Mouse (Mus musculus) C2C12 (cell line): Measurements from ENCODE around the gene 2810408A11Rik. TPM values are rescaled to one million over a fixed set of nuclear protein-coding genes. Genes with fewer than 3 reads are reported as not detected.

Source experiments
- H3K27me3 ChIP-seq: one replicate; pipeline ENCODE4 v1.6.1; 2011; ENCODE audit not compliant: control insufficient read depth, insufficient read depth, insufficient read length
- H3K36me3 ChIP-seq: one replicate; pipeline ENCODE4 v1.6.1; 2011; ENCODE audit not compliant: control insufficient read depth, insufficient read depth
- H3K4me3 ChIP-seq: one replicate; pipeline ENCODE4 v1.5.1; 2011; ENCODE audit warnings: mild to moderate bottlenecking, control low read depth; ENCODE audit not compliant: poor library complexity, insufficient read depth, severe bottlenecking
- H3K79me2 ChIP-seq: one replicate; pipeline ENCODE4 v1.6.1; 2011; ENCODE audit not compliant: control insufficient read depth, insufficient read depth
- H3K79me3 ChIP-seq: one replicate; pipeline ENCODE4 v1.6.1; 2011; ENCODE audit warnings: low read depth, control low read depth
- H3ac ChIP-seq: one replicate; pipeline ENCODE3; 2011; ENCODE audit warnings: low read depth; ENCODE audit not compliant: control insufficient read depth, insufficient read length
- CEBPB ChIP-seq: IDR thresholded peaks from one replicate; pipeline ENCODE4 v1.6.1; 2011; ENCODE audit warnings: low read depth, mild to moderate bottlenecking, control low read depth, moderate library complexity
- CTCF ChIP-seq: IDR thresholded peaks from one replicate; pipeline ENCODE4 v1.5.1; 2011; ENCODE audit not compliant: control insufficient read depth, insufficient read depth, insufficient read length
- FOSL1 ChIP-seq: IDR thresholded peaks from one replicate; pipeline ENCODE4 v1.8.0; 2011; ENCODE audit warnings: mild to moderate bottlenecking, low read length; ENCODE audit not compliant: poor library complexity, insufficient read depth, severe bottlenecking
- MAX ChIP-seq: IDR thresholded peaks from one replicate; pipeline ENCODE4 v1.6.1; 2011; ENCODE audit warnings: mild to moderate bottlenecking, control low read depth
- MYOD1 ChIP-seq: IDR thresholded peaks from one replicate; pipeline ENCODE4 v1.6.1; 2011; ENCODE audit warnings: low read depth; ENCODE audit not compliant: control insufficient read depth, insufficient read length
- MYOG ChIP-seq: IDR thresholded peaks from one replicate; pipeline ENCODE4 v1.6.1; 2011; ENCODE audit not compliant: control insufficient read depth, insufficient read length; ENCODE audit errors: extremely low read depth
- USF1 ChIP-seq: IDR thresholded peaks from one replicate; pipeline ENCODE4 v1.6.1; 2011; ENCODE audit warnings: low read depth, mild to moderate bottlenecking, control low read depth, moderate library complexity
- long read RNA-seq, 2 experiments: library from polyadenylated mRNA; unstranded; transcript quantifications; one replicate each; pipeline ENCODE4 v2.0.0; 2019 to 2020
- polyA plus RNA-seq: library from polyadenylated mRNA; unstranded; fragments of >200 nt; fragmentation: generic; extraction: Trizol; gene quantifications from one replicate; pipeline ENCODE4 v1.2.1, GENCODE M21; 2012; ENCODE audit warnings: missing spikeins

2810408A11Rik gene
- 2.4 TPM for polyA plus RNA-seq
- long read RNA-seq, experiment 1, partial matches to known transcripts, result 1 of 6 reads
- long read RNA-seq, experiment 1, other reads (novel, unspliced or antisense), result 4 of 6 reads
- long read RNA-seq, experiment 2, partial matches to known transcripts, result 0 of 12 reads
- long read RNA-seq, experiment 2, other reads (novel, unspliced or antisense), result 7 of 12 reads

DNA sequence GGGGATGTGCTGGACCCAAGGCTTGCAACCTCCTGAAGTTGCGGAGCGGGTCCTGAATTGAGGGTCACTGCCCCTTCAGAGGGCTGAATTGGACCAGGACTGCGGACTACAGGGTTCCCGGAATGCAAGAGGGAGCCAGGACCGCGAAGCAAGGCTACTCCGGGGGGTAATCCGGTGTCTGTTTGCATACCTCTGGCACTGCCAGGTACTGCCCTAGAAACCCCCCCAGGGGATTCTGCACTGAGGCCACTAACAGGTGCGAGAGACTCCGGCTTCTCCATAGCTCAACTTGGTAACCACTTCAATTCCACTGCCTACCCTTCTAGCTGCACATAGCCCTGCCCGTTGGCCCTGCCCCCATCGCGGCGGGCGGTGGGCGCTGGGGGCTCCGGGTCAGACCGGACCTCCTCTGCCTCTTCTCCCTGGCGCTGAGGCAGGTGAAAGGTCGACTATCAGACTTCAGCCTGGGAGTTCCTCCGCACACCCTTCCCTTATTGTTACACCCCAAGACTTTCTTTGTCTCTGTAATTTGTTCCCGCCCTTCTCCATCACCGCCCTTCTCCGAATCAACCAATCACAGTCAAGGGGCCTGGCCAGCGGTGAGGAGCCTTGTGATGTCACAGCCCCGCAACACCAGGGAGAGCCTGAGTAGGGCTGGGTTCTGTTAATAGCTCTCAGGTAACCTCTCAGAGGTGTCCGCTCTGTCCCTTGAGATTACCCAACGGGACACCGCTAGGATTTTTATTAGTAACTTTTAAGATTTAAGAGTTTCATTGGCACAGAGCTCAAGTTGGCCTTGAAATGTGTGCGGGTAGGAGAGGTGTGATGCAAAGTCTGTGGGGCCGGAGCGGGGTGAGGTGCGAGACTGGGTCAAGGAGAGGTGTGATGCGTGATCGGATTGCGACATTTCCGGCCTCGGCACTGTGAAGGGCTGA, at the start of gene 2810408A11Rik, which contains the start of gene Neurl4:
2810408A11Rik (minus strand) TSS at position 517 of the 935 bp plus-strand sequence.
Neurl4 (plus strand) TSS at position 602 of the 935 bp plus-strand sequence.
- Histone ChIP-seq H3K79me2 (peaks cover 33% of the 10 kb centered on the region), H3ac (peak within 1 kb of the TSS; percentile 96), H3K4me3 (peak within 1 kb of the TSS; percentile 93), H3K36me3 (peaks cover 20% of the 10 kb centered on the region), H3K79me3 (peaks cover 17% of the 10 kb centered on the region), H3K27me3 (no peaks in the 10 kb centered on the region)
- TF ChIP-seq CEBPB, result peak; percentile 80
- no peak for TF ChIP-seq USF1
- peak; percentile 6 for TF ChIP-seq MAX

- Histone ChIP-seq H3K79me3 (no peaks in the 10 kb centered on the region), H3K27me3 (no peaks in the 10 kb centered on the region), H3ac (peak overlapping the region; percentile 21), H3K36me3 (no peaks in the 10 kb centered on the region), H3K79me2 (no peaks in the 10 kb centered on the region), H3K4me3 (no peak overlapping the region)
- no peak for TF ChIP-seq MAX
- peak; percentile 67 for TF ChIP-seq MYOD1
- TF ChIP-seq FOSL1, result no peak
- TF ChIP-seq CTCF, result peak; percentile 65
- no peak for TF ChIP-seq CEBPB
- no peak for TF ChIP-seq USF1
- no peak for TF ChIP-seq MYOG
Measured at GRCm38 (mm10) chr11:69948763-69949150, 48.0 kb upstream of the 2810408A11Rik start.

GRCm38 (mm10) chr11:69948066-69948762, 47.4 kb upstream of the 2810408A11Rik start, which contains the start of gene Slc2a4:
Gene Slc2a4 (minus strand): TSS chr11:69948188.
- Histone ChIP-seq H3K36me3 (no peaks in the 10 kb centered on the region), H3ac (peak within 1 kb of the TSS; percentile 21), H3K79me3 (no peaks in the 10 kb centered on the region), H3K4me3 (no peak within 1 kb of the TSS), H3K79me2 (no peaks in the 10 kb centered on the region), H3K27me3 (peaks cover 1% of the 10 kb centered on the region)
- TF ChIP-seq MYOG (no peak), MAX (peak; percentile 48), MYOD1 (no peak), CTCF (no peak), USF1 (no peak), FOSL1 (no peak), CEBPB (no peak)

- peaks cover 8% of the 10 kb centered on the region for H3K27me3 ChIP-seq
- H3ac ChIP-seq, result no peak overlapping the region
- TF ChIP-seq MYOD1 (no peak), CEBPB (no peak), USF1 (no peak), FOSL1 (no peak), CTCF (no peak), MYOG (no peak), MAX (no peak)
- H3K79me3 ChIP-seq, result no peaks in the 10 kb centered on the region
- no peaks in the 10 kb centered on the region for H3K79me2 ChIP-seq
- H3K4me3 ChIP-seq, result no peak overlapping the region
- no peaks in the 10 kb centered on the region for H3K36me3 ChIP-seq
Measured at GRCm38 (mm10) chr11:69947337-69948065, 46.7 kb upstream of the 2810408A11Rik start.

DNA sequence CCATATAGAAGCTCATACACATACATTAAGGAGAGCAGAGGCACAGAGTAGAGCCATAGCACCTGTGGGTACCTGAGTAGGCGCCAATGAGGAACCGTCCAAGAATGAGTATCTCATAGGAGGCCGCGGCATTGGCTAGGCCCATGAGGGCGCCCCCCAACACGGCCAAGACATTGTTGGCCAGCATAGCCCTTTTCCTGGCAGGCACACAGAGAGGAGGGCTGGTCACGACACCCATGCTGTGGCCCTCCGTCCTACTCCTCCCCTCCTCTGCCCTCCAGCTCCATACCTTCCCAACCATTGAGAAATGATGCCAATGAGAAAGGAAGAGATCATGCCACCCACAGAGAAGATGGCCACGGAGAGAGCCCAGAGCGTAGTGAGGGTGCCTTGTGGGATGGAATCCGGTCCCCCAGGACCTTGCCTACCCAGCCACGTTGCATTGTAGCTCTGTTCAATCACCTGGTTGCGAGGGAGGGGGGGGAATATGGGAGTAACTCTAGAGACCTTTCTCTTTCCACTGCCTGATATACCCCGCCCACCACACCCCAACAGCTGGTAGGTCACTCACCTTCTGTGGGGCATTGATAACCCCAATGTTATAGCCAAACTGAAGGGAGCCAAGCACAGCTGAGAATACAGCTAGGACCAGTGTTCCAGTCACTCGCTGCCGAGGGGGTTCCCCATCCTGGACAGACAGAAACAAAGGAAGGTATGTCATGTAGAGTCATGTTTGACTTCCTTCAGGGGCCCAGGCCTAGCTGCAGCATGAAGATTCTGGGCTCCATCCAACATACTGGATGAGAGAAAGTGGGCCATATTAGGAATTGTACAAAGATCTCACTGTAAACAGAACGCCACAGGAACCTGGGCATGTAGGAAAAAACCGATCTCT, 45.5 kb upstream of the 2810408A11Rik start:
- H3ac ChIP-seq, result no peak overlapping the region
- TF ChIP-seq CTCF (no peak), CEBPB (no peak), USF1 (no peak), MYOG (no peak), MYOD1 (no peak)
- peaks cover 9% of the 10 kb centered on the region for H3K27me3 ChIP-seq
- H3K36me3 ChIP-seq, result no peaks in the 10 kb centered on the region
- H3K79me3 ChIP-seq, result no peaks in the 10 kb centered on the region
- no peak overlapping the region for H3K4me3 ChIP-seq
- H3K79me2 ChIP-seq, result no peaks in the 10 kb centered on the region
